Mouse (Mus musculus) cerebellum, adult 2 months (tissue): ENCODE results near the gene Rnh1. TPM values are rescaled to one million over a fixed set of nuclear protein-coding genes. Genes with fewer than 3 reads are reported as not detected.

Experiments used
- DNase-seq, 2 experiments: peaks; one replicate each; pipeline ENCODE4 v3.0.0; 2021
- H3K27ac ChIP-seq: fragments of 200-500 bp; 2 replicates; pipeline ENCODE4 v1.5.1; 2012; ENCODE audit warnings: low read length, control low read depth, inconsistent platforms; ENCODE audit not compliant: insufficient read depth
- H3K27me3 ChIP-seq: fragments of 200-500 bp; 2 replicates; pipeline ENCODE4 v1.6.1; 2012; ENCODE audit warnings: inconsistent platforms, mild to moderate bottlenecking, low read length, moderate library complexity; ENCODE audit not compliant: control insufficient read depth, insufficient read depth
- H3K4me1 ChIP-seq: fragments of 200-500 bp; 2 replicates; pipeline ENCODE4 v1.6.1; 2011; ENCODE audit warnings: low read length; ENCODE audit not compliant: control insufficient read depth, insufficient read depth
- H3K4me3 ChIP-seq: fragments of 200-500 bp; replicated peaks from 2 replicates; pipeline ENCODE3; 2011; ENCODE audit warnings: mild to moderate bottlenecking, low read depth, low read length, control low read depth; ENCODE audit not compliant: insufficient read depth
- CTCF ChIP-seq: fragments of 200-500 bp; IDR thresholded peaks from 2 replicates; pipeline ENCODE4 v1.5.1; 2011; ENCODE audit warnings: low read depth, mild to moderate bottlenecking, control low read depth, low read length, moderate library complexity, borderline replicate concordance; ENCODE audit not compliant: insufficient read depth
- POLR2A ChIP-seq: fragments of 200-500 bp; IDR thresholded peaks from 2 replicates; pipeline ENCODE4 v1.6.1; 2011; ENCODE audit warnings: low read length, control low read depth, borderline replicate concordance; ENCODE audit not compliant: insufficient read depth
- WGBS: fragments of 180-500 bp; shearing (Covaris S2); methylation state at CpG from one replicate; pipeline ENCODE4 v1.1.7; 2018; 5-methylcytosine and 5-hydroxymethylcytosine counted together
- polyA plus RNA-seq: library from polyadenylated mRNA; depleted of rRNA; stranded (reverse); fragments of >200 nt; gene quantifications from 2 replicates; pipeline ENCODE4 v1.2.3, GENCODE M21; 2012

Rnh1 gene
- polyA plus RNA-seq, 1 experiment = 66.9 TPM

DNA sequence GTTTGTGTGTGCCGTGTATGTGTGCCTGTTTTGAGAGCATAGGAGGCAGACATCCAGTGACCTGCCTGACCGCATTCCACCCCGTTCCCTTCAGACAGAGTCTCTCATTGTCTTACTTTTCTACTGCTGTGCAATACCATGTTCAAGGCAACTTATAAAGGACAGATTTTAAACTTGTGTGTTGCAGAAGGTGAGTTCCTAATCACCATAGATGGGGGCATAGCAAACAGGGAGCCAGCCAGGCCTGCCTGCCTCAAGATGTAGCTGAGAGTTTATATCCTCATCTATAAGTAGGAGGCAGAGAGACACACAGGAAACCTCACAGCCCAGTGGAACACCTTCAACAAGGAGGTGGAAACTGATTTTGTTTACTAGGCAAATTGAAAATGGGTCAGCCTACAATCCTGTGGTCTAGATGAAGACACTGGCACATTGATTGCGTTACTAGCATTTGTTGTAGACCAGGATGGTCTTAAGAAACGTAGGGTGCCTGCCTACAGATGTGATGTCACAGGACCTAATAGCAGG lies 730 bp upstream of the Rnh1 start:
- no peak for DNase-seq
- TF ChIP-seq CTCF = no peak
- TF ChIP-seq POLR2A = no peak
- H3K4me1 ChIP-seq = peaks cover 9% of the 10 kb centered on the region; the same call in 1 of the 2 replicates
- H3K4me3 ChIP-seq = peak overlapping the region; percentile 29
- H3K27ac ChIP-seq = no peak overlapping the region
- H3K27me3 ChIP-seq = no peaks in the 10 kb centered on the region
- 83% methylated on average over 5 of the region's 5 CpGs for WGBS

DNA sequence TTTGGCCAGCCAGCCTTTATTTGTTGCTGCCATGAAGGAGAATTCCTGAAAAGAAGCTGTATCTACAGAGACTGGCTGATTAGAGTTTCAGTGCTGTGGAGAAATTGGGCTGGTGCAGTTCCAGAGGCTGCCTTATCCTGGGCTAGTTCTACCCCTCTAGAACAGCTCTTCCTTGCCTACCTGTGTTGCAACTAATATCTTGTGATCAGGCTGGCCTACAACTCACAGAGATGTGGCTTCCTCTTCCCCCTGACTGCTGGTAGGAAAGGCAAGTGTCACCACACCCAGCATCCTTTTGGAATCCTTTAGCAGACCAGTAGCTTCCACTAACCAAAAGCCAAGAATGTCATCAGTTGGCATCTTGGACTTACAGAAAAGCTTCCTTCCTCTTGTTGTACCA lies 2.8 kb downstream of the Rnh1 start:
- H3K27me3 ChIP-seq = no peaks in the 10 kb centered on the region
- DNase-seq = no peak
- TF ChIP-seq POLR2A (no peak), CTCF (no peak)
- peaks cover 14% of the 10 kb centered on the region; the same call in 1 of the 2 replicates for H3K4me1 ChIP-seq
- H3K27ac ChIP-seq = no peak overlapping the region
- H3K4me3 ChIP-seq = no peak overlapping the region

DNA sequence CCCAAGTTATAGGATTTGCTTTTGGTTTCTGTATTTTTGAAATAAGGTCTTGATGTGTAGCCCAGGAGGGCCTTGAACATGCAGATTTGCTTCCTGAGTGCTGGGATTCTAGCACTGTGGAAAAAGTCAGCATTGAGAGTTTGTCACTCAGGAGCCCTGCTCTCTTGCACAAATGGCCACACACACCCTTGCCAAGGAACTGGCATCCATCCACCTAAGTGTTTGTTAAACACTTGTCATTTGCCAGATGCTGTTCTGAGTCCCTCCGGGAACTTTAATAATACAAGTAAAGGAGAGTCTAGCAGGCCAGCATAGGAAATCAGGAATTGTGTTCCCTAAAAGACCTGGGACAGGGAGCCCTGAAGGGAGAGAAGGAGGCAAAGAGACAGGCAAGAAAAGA lies 3.4 kb downstream of the Rnh1 start:
- Histone ChIP-seq H3K4me1 (peaks cover 14% of the 10 kb centered on the region; the same call in 1 of the 2 replicates), H3K27me3 (no peaks in the 10 kb centered on the region), H3K27ac (no peak overlapping the region), H3K4me3 (no peak overlapping the region)
- DNase-seq = no peak
- TF ChIP-seq CTCF = no peak
- no peak for TF ChIP-seq POLR2A
- 24% methylated on average over 1 of the region's 1 CpGs for WGBS

DNA sequence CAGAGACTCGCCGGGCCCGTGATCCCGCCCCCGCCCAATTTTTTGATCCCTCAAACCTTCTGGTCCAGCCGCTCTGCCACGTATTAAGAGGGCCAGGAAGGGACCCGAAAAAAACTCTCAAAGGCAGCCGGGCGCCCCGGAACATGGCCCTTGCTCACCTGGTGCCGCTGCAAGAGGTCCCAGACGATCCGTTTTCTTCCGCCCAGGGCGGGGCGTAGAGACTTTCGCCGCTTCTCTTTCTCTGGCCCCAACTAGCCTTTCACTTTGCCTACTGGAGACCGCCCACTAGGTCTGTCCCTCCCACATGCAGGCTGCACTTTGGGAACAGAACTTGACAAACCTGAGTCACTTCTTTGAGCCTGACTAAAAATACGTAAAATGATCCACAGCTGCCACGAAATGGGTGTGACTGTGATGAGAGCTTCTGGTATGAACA lies 4.1 kb downstream of the Rnh1 start:
- Histone ChIP-seq H3K4me1 (peaks cover 13% of the 10 kb centered on the region; the same call in 1 of the 2 replicates), H3K27me3 (no peaks in the 10 kb centered on the region), H3K27ac (no peak overlapping the region), H3K4me3 (peak overlapping the region; percentile 30)
- WGBS = 19% methylated on average over 22 of the region's 22 CpGs
- TF ChIP-seq CTCF (no peak), POLR2A (no peak)
- DNase-seq = peak; percentile 36 to 45

DNA sequence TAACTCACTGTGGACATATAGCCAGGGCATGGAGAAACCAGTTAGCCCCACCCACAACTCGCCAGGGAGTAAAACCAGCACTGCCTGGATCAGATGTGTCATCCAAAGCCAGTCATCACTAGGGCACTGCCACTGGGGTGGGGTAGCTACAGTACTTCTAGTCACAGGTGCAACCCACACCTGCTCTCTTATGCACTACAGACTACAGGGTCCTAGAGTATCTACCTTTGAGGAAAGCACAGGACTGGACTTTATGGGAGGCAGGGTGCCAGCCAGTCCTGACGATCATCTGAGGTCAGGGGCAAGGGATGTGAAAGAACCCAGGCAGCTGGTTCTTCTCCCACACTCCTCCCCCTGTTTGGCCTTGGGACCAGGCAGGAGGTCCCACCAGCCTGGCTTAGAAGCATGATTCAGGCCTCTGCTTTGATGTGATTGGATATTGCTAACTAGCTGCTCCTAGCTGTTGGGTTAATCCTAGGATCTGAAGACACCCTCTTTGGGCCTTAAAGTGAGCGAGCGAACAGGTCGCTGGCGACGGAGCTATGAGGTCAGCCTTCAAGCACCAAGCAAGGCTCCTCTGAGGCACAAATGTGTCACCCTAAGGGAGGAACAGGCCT lies 4.6 kb downstream of the Rnh1 start:
- peak; percentile 35 to 38 for DNase-seq
- H3K27ac ChIP-seq = 0 out of 2 replicates have a peak overlapping the region, but pooled peaks have one; percentile 5
- WGBS = 35% methylated on average over 7 of the region's 7 CpGs
- TF ChIP-seq CTCF (no peak), POLR2A (no peak)
- H3K4me3 ChIP-seq = peak overlapping the region; percentile 30
- peaks cover 9% of the 10 kb centered on the region; the same call in 1 of the 2 replicates for H3K4me1 ChIP-seq
- no peaks in the 10 kb centered on the region for H3K27me3 ChIP-seq

DNA sequence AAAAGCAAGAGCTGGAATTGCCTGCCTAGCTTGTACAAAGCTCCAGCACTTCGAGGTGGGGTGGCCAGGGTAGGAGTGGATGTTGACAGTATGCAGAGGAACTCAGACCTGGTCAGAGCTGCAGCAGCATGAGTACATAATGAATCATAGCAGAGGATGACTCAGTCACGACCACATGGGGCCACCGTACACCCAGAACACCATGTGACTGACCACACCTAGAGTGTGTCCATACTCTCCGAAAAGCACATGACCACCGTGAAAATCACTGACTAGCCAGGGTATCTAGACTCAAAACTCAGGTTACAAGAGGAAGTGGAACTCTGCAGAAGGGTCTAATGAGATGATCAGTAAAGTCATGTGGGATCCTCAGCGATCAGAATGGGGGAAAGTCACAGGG lies 7.8 kb downstream of the Rnh1 start:
- H3K27me3 ChIP-seq = no peaks in the 10 kb centered on the region
- no peak overlapping the region for H3K4me3 ChIP-seq
- no peak overlapping the region for H3K27ac ChIP-seq
- TF ChIP-seq POLR2A (no peak), CTCF (no peak)
- peaks cover 9% of the 10 kb centered on the region; the same call in 1 of the 2 replicates for H3K4me1 ChIP-seq
- WGBS = 77% methylated on average over 6 of the region's 6 CpGs
- DNase-seq = peak in 1 of 2 experiments; percentile 43

DNA sequence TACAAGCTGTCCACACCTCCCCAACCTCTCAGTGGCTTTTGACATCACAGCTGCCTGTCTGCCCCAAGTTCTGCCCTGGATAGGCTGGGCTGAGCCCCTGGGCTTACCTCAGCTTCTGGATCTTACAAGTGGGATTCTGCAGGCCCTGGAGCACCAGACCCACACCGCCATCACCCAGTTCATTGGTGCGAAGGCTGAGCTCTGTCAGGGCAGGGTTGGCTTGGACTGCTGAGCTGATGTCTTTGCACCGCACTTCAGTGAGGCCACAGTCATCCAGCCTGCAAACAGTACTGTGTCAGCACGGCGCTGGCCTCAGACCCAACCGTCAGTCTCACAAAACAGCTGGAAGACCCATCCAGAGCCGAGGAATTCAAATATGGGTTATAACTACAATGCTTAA lies 8.3 kb downstream of the Rnh1 start:
- Histone ChIP-seq H3K27me3 (no peaks in the 10 kb centered on the region), H3K4me3 (no peak overlapping the region), H3K4me1 (peaks cover 9% of the 10 kb centered on the region; the same call in 1 of the 2 replicates), H3K27ac (no peak overlapping the region)
- WGBS = 93% methylated on average over 7 of the region's 7 CpGs
- TF ChIP-seq CTCF = no peak
- no peak for TF ChIP-seq POLR2A
- no peak for DNase-seq

DNA sequence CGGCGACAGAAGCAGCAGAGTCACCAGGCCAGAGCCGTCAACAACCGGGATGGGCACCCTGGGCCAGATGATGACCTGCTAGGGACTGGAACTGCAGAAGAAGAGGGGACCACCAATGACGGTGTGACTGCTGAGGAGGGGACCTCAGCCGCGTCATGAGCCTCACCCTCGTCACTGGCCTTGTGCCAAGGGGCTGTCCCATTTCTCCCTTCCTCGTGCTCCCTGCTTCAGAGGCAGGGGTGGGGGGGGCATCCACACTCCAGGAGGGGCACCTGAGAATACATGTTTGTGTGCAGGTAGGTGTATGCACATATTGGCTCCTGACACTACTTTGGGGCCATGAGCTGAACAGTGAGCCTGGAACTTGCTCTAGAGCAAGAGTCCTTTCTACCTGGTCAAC lies 17.3 kb downstream of the Rnh1 start:
- Histone ChIP-seq H3K27ac (no peak overlapping the region), H3K4me1 (no peaks in the 10 kb centered on the region), H3K4me3 (no peak overlapping the region), H3K27me3 (no peaks in the 10 kb centered on the region)
- TF ChIP-seq POLR2A = no peak
- DNase-seq = no peak
- 55% methylated on average over 9 of the region's 9 CpGs for WGBS
